29 mouse cellular contexts compared by ENCODE assay signal in the genomic region with DNA sequence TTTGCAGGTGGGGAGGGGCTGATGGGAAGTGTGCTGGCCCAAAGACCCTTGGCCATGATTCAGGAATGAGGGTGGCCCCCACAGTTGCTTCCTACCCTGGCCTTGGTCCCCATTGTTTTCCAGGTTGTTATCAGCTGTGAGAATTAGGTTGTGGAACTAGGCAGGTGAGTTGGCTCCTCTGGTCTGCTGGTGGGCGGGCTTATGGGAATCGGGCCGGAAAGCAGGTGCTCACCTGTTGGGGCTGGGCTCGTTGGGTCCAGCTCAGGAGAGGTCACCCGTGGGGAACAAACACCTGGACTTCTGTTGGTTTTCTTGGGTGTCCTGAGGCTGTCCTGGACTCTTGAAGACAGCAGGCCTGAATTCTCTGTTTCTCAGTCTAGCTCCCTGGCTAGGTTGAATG. TPM values are rescaled to one million over a fixed set of nuclear protein-coding genes. Genes with fewer than 3 reads are reported as not detected.
DNase-seq lines count a peak whose midpoint lies in the region; ATAC-seq and TF ChIP-seq lines count a peak whose summit lies in the region.
"Had no signal": no experiment of that assay in that cellular context is flagged by ENCODE, and none has a peak within 500 bp of the region (broad histone marks: within the 10 kb centered on the region; RNA-seq: fewer than 3 reads in every experiment).

No protein-coding gene starts in this region.

- no peak for ATAC-seq in liver, postnatal 0 days
- ATAC-seq in intestine, embryonic 16.5 days, result 0 out of 2 replicates have a peak, but pooled peaks have one; percentile 13
- ATAC-seq in stomach, embryonic 14.5 days (ENCODE audit: insufficient number of reproducible peaks, insufficient read depth, low FRiP score, low read depth), result 0 out of 2 replicates have a peak, but pooled peaks have one; percentile 34
- no peak for ATAC-seq in stomach, postnatal 0 days (ENCODE audit: low FRiP score, low TSS enrichment)
- ATAC-seq: CD4-positive, CD25-positive, alpha-beta regulatory T cell, adult 4 months; forebrain, embryonic 15.5 days; hindbrain, embryonic 16.5 days had no signal

- no peaks in the 10 kb centered on the region for H3K9me3 ChIP-seq in liver, postnatal 0 days (ENCODE audit: low read length)
- H3K9me3 ChIP-seq in intestine, embryonic 16.5 days (ENCODE audit: control insufficient read depth, low read length), result no peaks in the 10 kb centered on the region
- H3K9me3 ChIP-seq in stomach, embryonic 14.5 days (ENCODE audit: control insufficient read depth, low read depth, low read length), result no peaks in the 10 kb centered on the region
- no peaks in the 10 kb centered on the region for H3K9me3 ChIP-seq in stomach, postnatal 0 days (ENCODE audit: control insufficient read depth, low read length)
- H3K9me3 ChIP-seq: embryonic facial prominence, embryonic 10.5 days; embryonic facial prominence, embryonic 13.5 days; forebrain, embryonic 12.5 days; forebrain, embryonic 15.5 days; heart, embryonic 12.5 days; heart, embryonic 15.5 days; hindbrain, embryonic 10.5 days; hindbrain, embryonic 13.5 days had no signal

- no peaks in the 10 kb centered on the region for H3K27me3 ChIP-seq in liver, postnatal 0 days (ENCODE audit: insufficient read depth, low read length)
- no peaks in the 10 kb centered on the region for H3K27me3 ChIP-seq in intestine, embryonic 16.5 days (replicated peaks; ENCODE audit: control insufficient read depth, insufficient read depth, low read length)
- H3K27me3 ChIP-seq in stomach, embryonic 14.5 days (ENCODE audit: control insufficient read depth, insufficient read depth, low read length), result no peaks in the 10 kb centered on the region
- no peaks in the 10 kb centered on the region for H3K27me3 ChIP-seq in stomach, postnatal 0 days (ENCODE audit: control insufficient read depth, insufficient read depth, low read length)
- H3K27me3 ChIP-seq: embryonic facial prominence, embryonic 13.5 days; forebrain, embryonic 12.5 days; forebrain, embryonic 15.5 days; heart, embryonic 12.5 days; heart, embryonic 15.5 days; hindbrain, embryonic 13.5 days had no signal

- H3K4me2 ChIP-seq in liver, postnatal 0 days (ENCODE audit: low read depth, low read length), result no peak overlapping the region
- no peak overlapping the region for H3K4me2 ChIP-seq in intestine, embryonic 16.5 days (ENCODE audit: low read depth, low read length)
- no peak overlapping the region for H3K4me2 ChIP-seq in stomach, embryonic 14.5 days (replicated peaks; ENCODE audit: low read depth, low read length)
- H3K4me2 ChIP-seq in stomach, postnatal 0 days (replicated peaks; ENCODE audit: low read depth), result no peak overlapping the region
- H3K4me2 ChIP-seq: embryonic facial prominence, embryonic 13.5 days; forebrain, embryonic 12.5 days; forebrain, embryonic 15.5 days; heart, embryonic 12.5 days; heart, embryonic 15.5 days; hindbrain, embryonic 13.5 days had no signal

- peak overlapping the region; percentile 18; the same call in 1 of the 2 replicates for H3K27ac ChIP-seq in liver, postnatal 0 days (ENCODE audit: low read depth)
- peak overlapping the region; percentile 34 for H3K27ac ChIP-seq in intestine, embryonic 16.5 days (ENCODE audit: low read length)
- H3K27ac ChIP-seq in stomach, embryonic 14.5 days (ENCODE audit: low read length), result peak overlapping the region; percentile 27; the same call in 1 of the 2 replicates
- no peak overlapping the region for H3K27ac ChIP-seq in stomach, postnatal 0 days (replicated peaks)
- H3K27ac ChIP-seq: embryonic facial prominence, embryonic 10.5 days; embryonic facial prominence, embryonic 13.5 days; forebrain, embryonic 12.5 days; forebrain, embryonic 15.5 days; heart, embryonic 15.5 days; hindbrain, embryonic 10.5 days; hindbrain, embryonic 13.5 days had no signal

- 76% methylated on average over 5 of the region's 5 CpGs for WGBS in liver, postnatal 0 days (ENCODE audit: insufficient replicate concordance)
- WGBS in intestine, embryonic 16.5 days, result 64% methylated on average over 5 of the region's 5 CpGs
- 75% methylated on average over 5 of the region's 5 CpGs for WGBS in stomach, embryonic 14.5 days
- 65% methylated on average over 5 of the region's 5 CpGs for whole genome bisulfite sequencing in stomach, postnatal 0 days

- H3K9ac ChIP-seq in liver, postnatal 0 days (replicated peaks), result no peak overlapping the region
- H3K9ac ChIP-seq in intestine, embryonic 16.5 days (ENCODE audit: low read depth, low read length), result no peak overlapping the region
- H3K9ac ChIP-seq in stomach, embryonic 14.5 days (replicated peaks; ENCODE audit: low read depth, low read length), result no peak overlapping the region
- no peak overlapping the region for H3K9ac ChIP-seq in stomach, postnatal 0 days (ENCODE audit: low read length)
- H3K9ac ChIP-seq: embryonic facial prominence, embryonic 13.5 days; forebrain, embryonic 12.5 days; forebrain, embryonic 15.5 days; heart, embryonic 12.5 days; heart, embryonic 15.5 days; hindbrain, embryonic 13.5 days had no signal

- no peak for TF ChIP-seq CTCF in liver, postnatal 0 days (IDR thresholded peaks at IDR 0.05; ENCODE audit: low read depth)
- no peak for TF ChIP-seq CTCF in stomach, postnatal 0 days (IDR thresholded peaks at IDR 0.05; ENCODE audit: low read depth)

- H3K4me3 ChIP-seq in liver, postnatal 0 days (ENCODE audit: low read depth, low read length), result no peak overlapping the region
- H3K4me3 ChIP-seq in intestine, embryonic 16.5 days (ENCODE audit: low read length), result no peak overlapping the region
- H3K4me3 ChIP-seq in stomach, embryonic 14.5 days (ENCODE audit: low read depth, low read length), result no peak overlapping the region
- no peak overlapping the region for H3K4me3 ChIP-seq in stomach, postnatal 0 days (ENCODE audit: low read depth, low read length)
- H3K4me3 ChIP-seq: embryonic facial prominence, embryonic 10.5 days; embryonic facial prominence, embryonic 13.5 days; erythroblast, embryonic 14.5 days; forebrain, embryonic 12.5 days; forebrain, embryonic 15.5 days; heart, embryonic 12.5 days; heart, embryonic 15.5 days; hindbrain, embryonic 10.5 days; hindbrain, embryonic 13.5 days had no signal

- no peak for TF ChIP-seq EP300 in liver, postnatal 0 days (IDR thresholded peaks at IDR 0.05; ENCODE audit: low read depth)
- TF ChIP-seq EP300 in stomach, postnatal 0 days (optimal IDR thresholded peaks at IDR 0.05), result no peak

- 0 out of 2 replicates have a peak, but pooled peaks cover 8% of the 10 kb centered on the region for H3K36me3 ChIP-seq in liver, postnatal 0 days (replicated peaks; ENCODE audit: insufficient read depth, low read length)
- H3K36me3 ChIP-seq in intestine, embryonic 16.5 days (ENCODE audit: control insufficient read depth, insufficient read depth, low read length), result no peaks in the 10 kb centered on the region
- no peaks in the 10 kb centered on the region for H3K36me3 ChIP-seq in stomach, embryonic 14.5 days (ENCODE audit: control insufficient read depth, insufficient read depth, low read length)
- no peaks in the 10 kb centered on the region; the same call in 1 of the 2 replicates for H3K36me3 ChIP-seq in stomach, postnatal 0 days (ENCODE audit: control insufficient read depth, insufficient read depth, low read length)
- H3K36me3 ChIP-seq: embryonic facial prominence, embryonic 13.5 days; forebrain, embryonic 12.5 days; forebrain, embryonic 15.5 days; heart, embryonic 12.5 days; heart, embryonic 15.5 days; hindbrain, embryonic 13.5 days had no signal

- DNase-seq in liver, postnatal 0 days, result no peak
- no peak for DNase-seq in liver
- DNase-seq in stomach, postnatal 0 days (ENCODE audit: low spot score), result peak; percentile 64
- no peak for DNase-seq in testis, postnatal 14 days (ENCODE audit: low spot score)
- DNase-seq in adrenal gland, postnatal 4 days (ENCODE audit: low spot score in 2 of 2), result no peak
- DNase-seq: adrenal gland, adult 2 months; adrenal gland, postnatal 14 days; cerebellum, adult 11-12 months; cerebellum, adult 8-10 months; cerebellum, postnatal 10 days; cerebellum, postnatal 36 days; embryo, embryonic 11 days; gastrocnemius, postnatal 10 days; gastrocnemius, postnatal 36 days; heart, postnatal 10 days; heart, postnatal 36 days had no signal

- peaks cover 64% of the 10 kb centered on the region for H3K4me1 ChIP-seq in liver, postnatal 0 days (ENCODE audit: insufficient read depth)
- peaks cover 49% of the 10 kb centered on the region for H3K4me1 ChIP-seq in intestine, embryonic 16.5 days (ENCODE audit: control insufficient read depth, insufficient read depth, low read length)
- peaks cover 30% of the 10 kb centered on the region for H3K4me1 ChIP-seq in stomach, embryonic 14.5 days (ENCODE audit: control insufficient read depth, insufficient read depth, low read length)
- 0 out of 2 replicates have a peak, but pooled peaks cover 3% of the 10 kb centered on the region for H3K4me1 ChIP-seq in stomach, postnatal 0 days (replicated peaks; ENCODE audit: control insufficient read depth, insufficient read depth)

RNA-seq across cellular contexts. Expression of gene Cmip, which starts 8.2 kb away (rescaled TPM):
- 22.3 and 22.6 TPM in 2 replicates for polyA plus RNA-seq in liver, postnatal 0 days (2015; fragmentation: Nextera tagmentation; extraction: Ambion mirVana)
- polyA plus RNA-seq in intestine, embryonic 16.5 days (2015; fragmentation: Nextera tagmentation; extraction: Ambion mirVana), result 16.7 and 16.8 TPM in 2 replicates
- polyA plus RNA-seq in stomach, embryonic 14.5 days (2014; fragmentation: Nextera tagmentation; extraction: Ambion mirVana), result 18.6 and 21.6 TPM in 2 replicates
- 19.9 and 22.9 TPM in 2 replicates for polyA plus RNA-seq in stomach, postnatal 0 days (2015; fragmentation: Nextera tagmentation; extraction: Ambion mirVana)
- 100 to 1,000 TPM; 120 to 133 TPM for total RNA-seq in adrenal gland, postnatal 4 days (2021)

Comparison
In these comparisons a context has a peak if more than half of its experiments do, and no peak if none do; other contexts are left out.
1. ATAC-seq: peak in intestine, embryonic 16.5 days (single experiment) and stomach, embryonic 14.5 days (single experiment); none in liver, postnatal 0 days (single experiment) and stomach, postnatal 0 days (single experiment).